In genomic region chr13:58610059-58610458, GRCm38 (mm10) we compare ENCODE assay signal across 29 mouse cellular contexts. TPM values are rescaled to one million over a fixed set of nuclear protein-coding genes. Genes with fewer than 3 reads are reported as not detected.
DNase-seq lines count a peak whose midpoint lies in the region; ATAC-seq and TF ChIP-seq lines count a peak whose summit lies in the region.
"Had no signal": no experiment of that assay in that cellular context is flagged by ENCODE, and none has a peak within 500 bp of the region (broad histone marks: within the 10 kb centered on the region; RNA-seq: fewer than 3 reads in every experiment).

No protein-coding gene starts in this region.

- DNase-seq in limb, embryonic 10.5 days (ENCODE audit: low spot score) = no peak
- peak; percentile 50 for DNase-seq in embryonic facial prominence, embryonic 14.5 days (ENCODE audit: low spot score)
- no peak for DNase-seq in liver, embryonic 11.5 days (ENCODE audit: low spot score)
- DNase-seq in midbrain, postnatal 0 days (ENCODE audit: low spot score) = no peak
- DNase-seq: adrenal gland, postnatal 10 days; adrenal gland, postnatal 25 days; cerebellum, adult 11 months; cerebellum, adult 18-20 months; cerebellum, adult 8-10 months; cerebellum, adult 9-11 months; cerebellum, postnatal 14 days; cerebellum, postnatal 36 days; embryo, embryonic 11 days; forebrain, postnatal 0 days had no signal

- TF ChIP-seq CTCF in E14TG2a.4 (conservative IDR thresholded peaks at IDR 0.05; ENCODE audit: low read length) = no peak
- TF ChIP-seq CTCF in small intestine, adult 2 months (IDR thresholded peaks at IDR 0.05; ENCODE audit: extremely low read depth, insufficient read length, insufficient replicate concordance, low read depth, low read length) = no peak
- no peak for TF ChIP-seq CTCF in midbrain, postnatal 0 days (IDR thresholded peaks at IDR 0.05)

- no peak overlapping the region for H3K4me3 ChIP-seq in limb, embryonic 13.5 days
- H3K4me3 ChIP-seq in limb, embryonic 10.5 days = no peak overlapping the region
- peak overlapping the region; percentile 41; the same call in 1 of the 2 replicates for H3K4me3 ChIP-seq in E14TG2a.4 (replicated peaks; ENCODE audit: low read length)
- H3K4me3 ChIP-seq in embryonic facial prominence, embryonic 14.5 days (ENCODE audit: low read depth, low read length) = no peak overlapping the region
- peak overlapping the region; percentile 59 for H3K4me3 ChIP-seq in small intestine, adult 2 months (ENCODE audit: low read depth, low read length)
- no peak overlapping the region for H3K4me3 ChIP-seq in forebrain, embryonic 15.5 days
- H3K4me3 ChIP-seq in liver, embryonic 11.5 days (ENCODE audit: low read depth, low read length) = no peak overlapping the region
- H3K4me3 ChIP-seq in midbrain, postnatal 0 days (ENCODE audit: low read depth, low read length) = no peak overlapping the region
- H3K4me3 ChIP-seq: embryonic facial prominence, embryonic 12.5 days; erythroblast, embryonic 14.5 days; forebrain, embryonic 10.5 days; forebrain, embryonic 12.5 days had no signal

- peaks cover 25% of the 10 kb centered on the region for H3K4me1 ChIP-seq in limb, embryonic 13.5 days
- peaks cover 27% of the 10 kb centered on the region for H3K4me1 ChIP-seq in limb, embryonic 10.5 days
- peaks cover 48% of the 10 kb centered on the region for H3K4me1 ChIP-seq in E14TG2a.4 (replicated peaks; ENCODE audit: low read depth, low read length)
- H3K4me1 ChIP-seq in embryonic facial prominence, embryonic 14.5 days (ENCODE audit: control insufficient read depth, insufficient read depth, low read length) = no peaks in the 10 kb centered on the region
- peaks cover 15% of the 10 kb centered on the region for H3K4me1 ChIP-seq in small intestine, adult 2 months (ENCODE audit: control insufficient read depth, insufficient read depth, insufficient read length, low read length)
- no peaks in the 10 kb centered on the region for H3K4me1 ChIP-seq in forebrain, embryonic 15.5 days
- H3K4me1 ChIP-seq in liver, embryonic 11.5 days (replicated peaks; ENCODE audit: control insufficient read depth, insufficient read depth, low read length) = no peaks in the 10 kb centered on the region
- H3K4me1 ChIP-seq in midbrain, postnatal 0 days (ENCODE audit: insufficient read depth, low read length) = no peaks in the 10 kb centered on the region

- no peak overlapping the region for H3K27ac ChIP-seq in limb, embryonic 13.5 days
- H3K27ac ChIP-seq in limb, embryonic 10.5 days = no peak overlapping the region
- H3K27ac ChIP-seq in embryonic facial prominence, embryonic 14.5 days (replicated peaks; ENCODE audit: low read depth, low read length) = no peak overlapping the region
- H3K27ac ChIP-seq in small intestine, adult 2 months (ENCODE audit: insufficient read depth, low read depth, low read length) = peak overlapping the region; percentile 82
- no peak overlapping the region for H3K27ac ChIP-seq in forebrain, embryonic 15.5 days (replicated peaks)
- no peak overlapping the region for H3K27ac ChIP-seq in liver, embryonic 11.5 days (ENCODE audit: low read depth, low read length)
- no peak overlapping the region for H3K27ac ChIP-seq in midbrain, postnatal 0 days (ENCODE audit: low read depth, low read length)
- H3K27ac ChIP-seq: embryonic facial prominence, embryonic 12.5 days; forebrain, embryonic 10.5 days; forebrain, embryonic 12.5 days had no signal

- ATAC-seq in limb, embryonic 13.5 days (ENCODE audit: low FRiP score, low read depth) = no peak
- peak; percentile 77; the same call in 1 of the 2 replicates for ATAC-seq in embryonic facial prominence, embryonic 14.5 days (ENCODE audit: low read depth)
- ATAC-seq in forebrain, embryonic 15.5 days (replicated peaks) = no peak
- no peak for ATAC-seq in liver, embryonic 11.5 days (replicated peaks; ENCODE audit: low FRiP score)
- ATAC-seq in midbrain, postnatal 0 days (ENCODE audit: low FRiP score) = no peak
- ATAC-seq: activated CD4-positive, CD25-positive, alpha-beta regulatory T cell, adult 4 months; forebrain, embryonic 14.5 days; forebrain, postnatal 0 days; Patski had no signal

- H3K9me3 ChIP-seq in limb, embryonic 13.5 days = no peaks in the 10 kb centered on the region
- no peaks in the 10 kb centered on the region for H3K9me3 ChIP-seq in limb, embryonic 10.5 days (replicated peaks)
- H3K9me3 ChIP-seq in E14TG2a.4 (ENCODE audit: low read length) = no peaks in the 10 kb centered on the region
- H3K9me3 ChIP-seq in embryonic facial prominence, embryonic 14.5 days (ENCODE audit: control insufficient read depth, low read length) = no peaks in the 10 kb centered on the region
- no peaks in the 10 kb centered on the region for H3K9me3 ChIP-seq in forebrain, embryonic 15.5 days
- H3K9me3 ChIP-seq in liver, embryonic 11.5 days (ENCODE audit: control insufficient read depth, low read length) = no peaks in the 10 kb centered on the region
- no peaks in the 10 kb centered on the region for H3K9me3 ChIP-seq in midbrain, postnatal 0 days (ENCODE audit: low read length)
- H3K9me3 ChIP-seq: embryonic facial prominence, embryonic 12.5 days; forebrain, embryonic 10.5 days; forebrain, embryonic 12.5 days; G1E had no signal

- TF ChIP-seq POLR2A in small intestine, adult 2 months (IDR thresholded peaks at IDR 0.05; ENCODE audit: low read depth, low read length) = no peak

- H3K4me2 ChIP-seq in limb, embryonic 13.5 days (replicated peaks) = peak overlapping the region; percentile 36; the same call in 1 of the 2 replicates
- no peak overlapping the region for H3K4me2 ChIP-seq in embryonic facial prominence, embryonic 14.5 days (ENCODE audit: low read depth, low read length)
- no peak overlapping the region for H3K4me2 ChIP-seq in forebrain, embryonic 15.5 days (replicated peaks)
- H3K4me2 ChIP-seq in liver, embryonic 11.5 days = no peak overlapping the region
- no peak overlapping the region for H3K4me2 ChIP-seq in midbrain, postnatal 0 days (ENCODE audit: low read depth, low read length, poor library complexity, severe bottlenecking)
- H3K4me2 ChIP-seq: forebrain, embryonic 12.5 days had no signal

- 0 out of 2 replicates have a peak, but pooled peaks cover 6% of the 10 kb centered on the region for H3K27me3 ChIP-seq in limb, embryonic 13.5 days
- H3K27me3 ChIP-seq in limb, embryonic 10.5 days (ENCODE audit: low read depth, poor library complexity, severe bottlenecking) = peaks cover 36% of the 10 kb centered on the region
- H3K27me3 ChIP-seq in E14TG2a.4 (ENCODE audit: insufficient read depth, low read length) = peaks cover 47% of the 10 kb centered on the region
- H3K27me3 ChIP-seq in embryonic facial prominence, embryonic 14.5 days (replicated peaks; ENCODE audit: control insufficient read depth, insufficient read depth, low read length) = no peaks in the 10 kb centered on the region; the same call in 1 of the 2 replicates
- H3K27me3 ChIP-seq in small intestine, adult 2 months (ENCODE audit: control insufficient read depth, insufficient read depth, low read length) = no peaks in the 10 kb centered on the region
- no peaks in the 10 kb centered on the region for H3K27me3 ChIP-seq in forebrain, embryonic 15.5 days
- H3K27me3 ChIP-seq in liver, embryonic 11.5 days (replicated peaks; ENCODE audit: control insufficient read depth, insufficient read depth, low read length) = peaks cover 10% of the 10 kb centered on the region; the same call in 1 of the 2 replicates
- H3K27me3 ChIP-seq in midbrain, postnatal 0 days (ENCODE audit: insufficient read depth, low read length) = no peaks in the 10 kb centered on the region
- H3K27me3 ChIP-seq: embryonic facial prominence, embryonic 12.5 days had no signal

- no peak overlapping the region for H3K9ac ChIP-seq in limb, embryonic 13.5 days
- no peak overlapping the region for H3K9ac ChIP-seq in embryonic facial prominence, embryonic 14.5 days (ENCODE audit: low read depth, low read length)
- H3K9ac ChIP-seq in forebrain, embryonic 15.5 days (replicated peaks) = no peak overlapping the region
- H3K9ac ChIP-seq in liver, embryonic 11.5 days (ENCODE audit: low read depth, low read length) = no peak overlapping the region
- H3K9ac ChIP-seq in midbrain, postnatal 0 days (replicated peaks; ENCODE audit: low read length, poor library complexity, severe bottlenecking) = no peak overlapping the region
- H3K9ac ChIP-seq: embryonic facial prominence, embryonic 12.5 days; forebrain, embryonic 12.5 days; forebrain, postnatal 0 days had no signal

- no peaks in the 10 kb centered on the region for H3K36me3 ChIP-seq in limb, embryonic 13.5 days
- no peaks in the 10 kb centered on the region for H3K36me3 ChIP-seq in limb, embryonic 10.5 days
- H3K36me3 ChIP-seq in E14TG2a.4 (ENCODE audit: insufficient read depth, low read length) = no peaks in the 10 kb centered on the region
- H3K36me3 ChIP-seq in embryonic facial prominence, embryonic 14.5 days (ENCODE audit: control insufficient read depth, insufficient read depth, low read length) = no peaks in the 10 kb centered on the region
- H3K36me3 ChIP-seq in small intestine, adult 2 months (ENCODE audit: control insufficient read depth, insufficient read depth, low read length) = no peaks in the 10 kb centered on the region
- no peaks in the 10 kb centered on the region for H3K36me3 ChIP-seq in forebrain, embryonic 15.5 days
- H3K36me3 ChIP-seq in liver, embryonic 11.5 days (ENCODE audit: control insufficient read depth, insufficient read depth, low read length) = no peaks in the 10 kb centered on the region
- no peaks in the 10 kb centered on the region for H3K36me3 ChIP-seq in midbrain, postnatal 0 days (ENCODE audit: insufficient read depth, low read length)
- H3K36me3 ChIP-seq: embryonic facial prominence, embryonic 12.5 days; forebrain, embryonic 10.5 days; forebrain, embryonic 12.5 days; G1E had no signal

- 17% methylated on average over 7 of the region's 7 CpGs for WGBS in limb, embryonic 13.5 days
- WGBS in limb, embryonic 10.5 days = 32% methylated on average over 7 of the region's 7 CpGs
- 14% methylated on average over 7 of the region's 7 CpGs for WGBS in embryonic facial prominence, embryonic 14.5 days
- 8% methylated on average over 7 of the region's 7 CpGs for WGBS in small intestine, adult 2 months
- WGBS in forebrain, embryonic 15.5 days = 27% methylated on average over 7 of the region's 7 CpGs
- WGBS in liver, embryonic 11.5 days = 26% methylated on average over 7 of the region's 7 CpGs
- 29% methylated on average over 7 of the region's 7 CpGs for WGBS in midbrain, postnatal 0 days

RNA-seq across cellular contexts. Expression of gene Slc28a3, which starts 0.6 kb away (rescaled TPM):
- 0.09 TPM in 1 of 2 replicates, not detected in the other for polyA plus RNA-seq in limb, embryonic 13.5 days (2015; fragmentation: Nextera tagmentation; extraction: Ambion mirVana)
- 0.15 TPM in 1 of 2 replicates, not detected in the other for polyA plus RNA-seq in limb, embryonic 10.5 days (2016; fragmentation: Nextera tagmentation; extraction: Ambion mirVana)
- polyA plus RNA-seq in embryonic facial prominence, embryonic 14.5 days (2014; fragmentation: Nextera tagmentation; extraction: Ambion mirVana) = 0.04 and 0.14 TPM in 2 replicates
- 2.7 and 3.7 TPM in 2 replicates for polyA plus RNA-seq in small intestine, adult 2 months (2012; rRNA removed)
- 0.08 TPM in 1 of 2 replicates, not detected in the other for polyA plus RNA-seq in forebrain, embryonic 15.5 days (2015; fragmentation: Nextera tagmentation; extraction: Ambion mirVana)
- 0.08 TPM in 1 of 2 replicates, not detected in the other for polyA plus RNA-seq in liver, embryonic 11.5 days (2014; fragmentation: Nextera tagmentation; extraction: Ambion mirVana)
- total RNA-seq in midbrain, postnatal 0 days (2014; rRNA removed) = 0.19 TPM in 1 of 2 replicates, not detected in the other
- polyA plus RNA-seq in midbrain, postnatal 0 days (2015; fragmentation: Nextera tagmentation; extraction: Ambion mirVana) = not detected in 2 replicates
- total RNA-seq: adrenal gland, adult 18-20 months; adrenal gland, postnatal 10 days; common myeloid progenitor, adult 5-6 weeks had no signal
- polyA plus RNA-seq: C2C12; erythroblast, embryonic 14.5 days; forebrain, embryonic 12.5 days; forebrain, embryonic 14.5 days; G1E had no signal

Comparison
In these comparisons a context has a peak if more than half of its experiments do, and no peak if none do; other contexts are left out.
1. H3K4me3 ChIP-seq: peak in E14TG2a.4 (single experiment) and small intestine, adult 2 months (single experiment); none in limb, embryonic 13.5 days (single experiment), limb, embryonic 10.5 days (single experiment), embryonic facial prominence, embryonic 14.5 days (single experiment), forebrain, embryonic 15.5 days (single experiment), liver, embryonic 11.5 days (single experiment) and midbrain, postnatal 0 days (single experiment).